Mouse (Mus musculus): ENCODE results near the gene Padi1.

GRCm38 (mm10) chr4:140768973-140769372, 76.6 kb downstream of the Padi1 start:
- TF ChIP-seq CTCF (IDR thresholded peaks at IDR 0.05; ENCODE audit: low read depth, low read length) (no peak), POLR2A (IDR thresholded peaks at IDR 0.05; ENCODE audit: borderline replicate concordance, low read depth, low read length) (no peak)
